Mouse (Mus musculus) fat pad, adult 2 months (tissue): ENCODE measurements at regions not wholly inside any gene's neighbourhood (a gene's known extent, or its start where the extent isn't known, plus 50 kb on each side); places are given as distances from the start of the nearest gene placed in this dataset.

Experiments
- DNase-seq: peaks from one replicate; pipeline ENCODE4 v3.0.0-alpha.2; 2011; ENCODE audit warnings: low read depth, low spot score; ENCODE audit errors: extremely low read depth

GRCm38 (mm10) chr4:87501791-87502190, 271.5 kb upstream of the Slc24a2 start:
- DNase-seq = no peak

DNA sequence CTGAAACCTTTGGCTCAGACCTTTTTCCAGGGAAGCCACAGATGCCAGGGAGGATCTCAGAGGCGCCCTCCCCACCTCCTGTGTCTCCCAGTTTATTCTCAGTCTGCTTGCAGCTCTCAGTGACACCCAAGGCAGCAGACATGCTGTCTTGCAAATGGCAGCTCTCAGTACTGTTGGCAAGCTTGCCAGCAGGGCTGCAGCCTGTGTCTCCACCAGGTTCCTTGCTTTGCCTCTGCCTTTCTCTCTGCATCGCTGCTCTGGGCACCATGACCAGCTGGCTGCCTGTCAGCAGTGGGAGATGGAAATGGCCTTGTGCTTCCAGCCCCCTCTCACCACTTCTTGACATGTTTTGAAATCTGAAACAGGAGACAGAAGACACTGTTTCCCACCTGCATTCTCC, 270.2 kb upstream of the Slc24a2 start:
- no peak for DNase-seq

DNA sequence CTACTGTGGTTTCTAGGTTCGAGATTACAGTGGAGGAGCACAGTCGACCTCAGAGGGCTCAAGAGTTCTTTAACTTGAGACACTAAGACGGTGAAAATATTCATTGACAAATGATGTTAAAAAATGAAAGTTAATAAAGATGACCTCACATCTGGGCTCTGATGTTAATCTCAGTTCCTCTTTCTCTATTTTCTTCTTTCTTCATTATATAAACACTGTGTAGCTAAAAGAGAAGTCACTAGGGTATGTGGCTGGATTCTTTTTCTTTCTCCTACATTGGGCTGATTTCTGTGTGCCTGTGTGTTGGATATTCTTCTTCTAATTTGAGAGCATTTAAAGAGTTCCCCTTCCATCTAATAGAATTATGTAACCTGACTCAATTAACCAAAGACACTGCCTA, 257.5 kb upstream of the Slc24a2 start:
- no peak for DNase-seq

- DNase-seq = no peak
These were observed 245.3 kb upstream of the Slc24a2 start for GRCm38 (mm10) chr4:87475537-87475936.

DNA sequence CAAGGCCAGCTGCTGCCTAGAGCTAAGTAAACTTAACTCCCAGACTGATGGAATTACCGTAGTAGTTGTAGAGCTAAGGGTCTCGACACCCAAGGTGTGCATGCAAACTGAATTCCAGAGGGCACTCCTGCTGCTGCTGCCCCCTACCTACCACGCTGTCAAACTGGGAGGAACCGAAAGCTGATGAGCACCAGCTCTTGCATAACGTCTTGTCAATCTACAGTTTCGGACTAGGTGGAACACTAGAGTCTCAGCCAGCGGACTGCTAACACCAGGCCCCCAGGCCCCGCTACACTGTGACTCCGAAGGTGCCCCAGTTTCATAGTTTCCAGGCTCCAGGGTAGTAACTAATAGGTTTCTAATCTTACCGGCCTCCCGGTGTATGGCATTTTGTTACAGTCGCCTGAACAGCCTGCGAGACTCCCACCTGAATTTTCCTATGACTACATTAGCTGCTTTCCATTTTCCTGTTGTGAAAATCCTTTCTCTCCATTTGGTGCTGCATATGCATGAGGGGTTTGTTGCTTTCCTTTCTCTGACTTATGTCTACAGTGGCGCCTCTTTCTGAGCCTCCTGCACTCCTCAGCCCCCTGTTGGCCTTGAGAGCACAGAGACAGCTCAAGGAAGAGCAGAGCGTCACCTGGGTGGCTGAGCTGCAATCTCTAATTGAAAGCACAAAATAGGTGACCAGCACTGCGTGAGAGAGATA, 243.2 kb upstream of the Slc24a2 start:
- no peak for DNase-seq

DNA sequence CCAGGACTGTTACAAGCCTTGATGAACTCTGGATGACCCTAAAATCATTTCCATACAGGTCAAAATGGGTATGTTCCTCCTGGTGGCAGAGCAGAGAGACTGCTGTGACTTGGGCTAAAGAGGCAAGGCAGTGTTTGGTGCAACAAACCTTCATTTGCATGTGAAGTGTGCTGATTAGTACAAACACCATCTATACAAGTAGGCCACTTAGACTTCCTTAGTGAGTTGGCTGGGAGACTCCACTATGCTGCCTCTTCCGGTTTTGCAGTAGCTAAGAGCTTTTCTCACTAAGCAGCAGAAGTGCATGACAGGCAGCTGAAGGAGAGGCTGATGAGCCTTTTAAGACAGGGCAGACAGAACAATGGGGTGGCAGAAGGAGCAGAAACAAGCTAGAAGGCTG, 242.5 kb upstream of the Slc24a2 start:
- no peak for DNase-seq

GRCm38 (mm10) chr4:87471385-87471784, 241.1 kb upstream of the Slc24a2 start:
- DNase-seq = no peak

GRCm38 (mm10) chr4:87467600-87467999, 237.3 kb upstream of the Slc24a2 start:
- no peak for DNase-seq

DNA sequence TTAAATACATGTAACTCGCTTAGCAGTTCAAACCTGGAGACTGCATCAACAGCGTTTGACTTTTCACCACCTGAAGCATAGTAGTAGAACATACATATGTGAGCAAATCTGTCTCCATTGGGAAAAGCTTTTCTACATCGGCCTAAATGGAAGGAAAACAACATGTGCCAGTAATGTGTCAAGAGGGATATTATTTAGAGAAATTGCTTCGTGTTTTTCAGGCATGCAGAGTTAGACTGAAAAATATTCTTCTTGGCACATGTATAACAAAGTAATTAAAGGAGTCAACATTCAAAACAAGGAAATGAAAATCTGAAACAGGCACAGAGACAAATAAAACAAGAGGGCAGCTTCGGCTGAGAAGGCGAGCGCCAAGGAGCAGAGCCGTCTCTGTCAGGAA, 236.7 kb upstream of the Slc24a2 start:
- no peak for DNase-seq

- DNase-seq = no peak
These were observed 231.1 kb upstream of the Slc24a2 start for GRCm38 (mm10) chr4:87461181-87461912.

GRCm38 (mm10) chr4:87455863-87456578, 225.7 kb upstream of the Slc24a2 start:
- DNase-seq = peak; percentile 10

DNA sequence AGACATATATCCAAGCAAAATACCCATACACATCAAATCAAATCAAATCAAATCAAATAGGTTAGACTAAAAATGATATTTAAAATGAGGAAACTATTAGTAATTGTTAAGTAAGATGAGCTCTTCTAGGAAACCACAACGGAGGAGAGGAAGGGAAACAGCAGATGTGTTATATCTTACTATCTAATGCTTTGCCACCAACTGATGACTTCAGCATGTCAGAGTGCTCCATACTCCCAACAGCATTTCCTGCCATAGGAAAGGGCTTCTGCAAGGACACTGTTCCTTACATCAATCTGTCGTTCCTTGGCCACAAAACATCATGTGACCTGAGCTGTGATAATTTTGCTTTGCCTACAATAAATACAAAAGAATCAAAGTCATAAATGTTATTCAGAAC, 221.8 kb upstream of the Slc24a2 start:
- DNase-seq = no peak

- no peak for DNase-seq
These were observed 221.0 kb upstream of the Slc24a2 start for GRCm38 (mm10) chr4:87451251-87451650.

DNA sequence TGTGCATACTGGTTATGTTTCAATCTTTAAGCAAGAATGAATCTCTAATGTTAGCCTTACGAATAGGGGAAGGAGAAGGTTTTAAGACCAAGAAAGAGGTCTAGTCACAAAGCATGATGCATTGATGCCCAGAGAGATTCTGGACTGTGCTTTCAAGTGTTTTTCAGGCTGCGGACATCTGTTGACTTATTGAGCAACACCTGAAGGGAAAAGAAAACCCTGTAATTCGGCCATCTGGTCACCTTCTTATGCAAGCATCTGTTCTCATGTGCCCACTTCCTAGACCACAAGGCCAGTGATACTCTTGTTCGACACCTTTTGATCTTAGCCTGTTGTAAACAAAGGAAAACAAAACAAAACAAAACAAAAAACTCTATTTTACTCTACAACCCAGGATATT, 218.1 kb upstream of the Slc24a2 start:
- no peak for DNase-seq

DNA sequence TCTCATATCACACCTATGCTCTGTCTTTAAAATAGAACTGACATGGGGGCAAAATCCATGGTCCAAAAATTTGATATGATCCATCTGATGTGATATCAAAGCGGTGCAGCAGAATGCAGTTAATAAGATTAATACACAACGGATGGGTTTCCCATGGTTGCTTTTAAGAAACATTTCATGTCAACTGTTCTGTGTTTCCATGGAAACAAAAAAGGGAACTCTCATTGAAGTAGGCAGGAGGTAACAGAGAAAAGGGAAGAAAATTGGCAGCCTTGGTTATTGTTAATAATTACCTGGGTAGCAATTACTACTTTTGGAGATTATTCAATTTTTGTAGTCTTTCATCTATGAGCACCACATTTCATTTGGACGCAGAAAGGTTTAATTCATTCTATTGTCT, 216.6 kb upstream of the Slc24a2 start:
- DNase-seq = no peak

- no peak for DNase-seq
These were observed 203.9 kb upstream of the Slc24a2 start for GRCm38 (mm10) chr4:87434136-87434535.

- no peak for DNase-seq
These were observed 198.1 kb upstream of the Slc24a2 start for GRCm38 (mm10) chr4:87428374-87428773.

DNA sequence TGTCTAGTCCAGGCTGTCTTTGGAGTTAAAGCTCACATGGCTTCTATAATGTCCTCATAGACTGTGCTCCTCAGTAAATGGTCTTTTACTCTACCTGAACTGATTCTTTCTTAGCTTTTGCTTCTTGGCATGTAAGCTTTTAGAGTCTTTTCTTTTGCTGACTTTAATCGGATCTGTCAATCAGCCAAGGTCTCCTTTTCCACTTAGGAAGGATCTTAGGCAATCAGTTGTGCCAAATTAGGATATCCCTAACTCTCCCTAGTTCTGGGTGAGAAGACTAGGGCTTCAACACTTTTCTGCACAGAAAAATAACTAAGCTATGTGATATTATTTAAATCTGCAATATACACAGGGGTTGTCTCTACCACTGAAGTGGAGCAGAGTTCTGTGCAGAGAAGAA, 193.8 kb upstream of the Slc24a2 start:
- DNase-seq = peak; percentile 65

GRCm38 (mm10) chr4:87422588-87422987, 192.3 kb upstream of the Slc24a2 start:
- DNase-seq = peak; percentile 16

DNA sequence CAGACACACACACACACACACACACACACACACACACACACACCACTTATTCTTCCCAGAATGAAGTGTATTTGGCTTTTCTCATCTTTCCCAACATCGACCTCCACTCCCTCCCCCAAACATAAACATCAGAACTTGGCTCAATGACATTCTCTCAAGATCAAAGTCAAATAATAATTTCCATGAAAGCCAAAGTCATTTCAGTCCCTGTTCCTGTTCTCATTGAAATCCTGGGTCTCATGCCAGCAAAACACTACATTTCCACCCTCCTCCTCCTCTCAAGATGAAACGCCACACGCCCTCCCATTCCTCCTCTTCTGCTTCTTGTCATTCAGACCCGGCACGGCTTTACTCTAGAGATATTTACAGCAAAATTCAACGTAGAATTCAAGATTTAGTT, 173.1 kb upstream of the Slc24a2 start:
- no peak for DNase-seq

- DNase-seq = no peak
These were observed 171.9 kb upstream of the Slc24a2 start for GRCm38 (mm10) chr4:87402173-87402556.
